Mouse (Mus musculus) ovary, adult 10 weeks (tissue): ENCODE data around the gene Anapc13. TPM values are rescaled to one million over a fixed set of nuclear protein-coding genes. Genes with fewer than 3 reads are reported as not detected.

Source experiments
- polyA plus RNA-seq: library from polyadenylated mRNA; stranded (reverse); fragments of 350-450 nt; fragmentation: Illumina TruSeq; extraction: RNeasy Lipid Tissue Mini Kit (QIAGEN cat#74804); gene quantifications from one replicate; pipeline ENCODE4 v1.2.3, GENCODE M21; 2014

The Anapc13 gene
- polyA plus RNA-seq = 4.1 TPM

DNA sequence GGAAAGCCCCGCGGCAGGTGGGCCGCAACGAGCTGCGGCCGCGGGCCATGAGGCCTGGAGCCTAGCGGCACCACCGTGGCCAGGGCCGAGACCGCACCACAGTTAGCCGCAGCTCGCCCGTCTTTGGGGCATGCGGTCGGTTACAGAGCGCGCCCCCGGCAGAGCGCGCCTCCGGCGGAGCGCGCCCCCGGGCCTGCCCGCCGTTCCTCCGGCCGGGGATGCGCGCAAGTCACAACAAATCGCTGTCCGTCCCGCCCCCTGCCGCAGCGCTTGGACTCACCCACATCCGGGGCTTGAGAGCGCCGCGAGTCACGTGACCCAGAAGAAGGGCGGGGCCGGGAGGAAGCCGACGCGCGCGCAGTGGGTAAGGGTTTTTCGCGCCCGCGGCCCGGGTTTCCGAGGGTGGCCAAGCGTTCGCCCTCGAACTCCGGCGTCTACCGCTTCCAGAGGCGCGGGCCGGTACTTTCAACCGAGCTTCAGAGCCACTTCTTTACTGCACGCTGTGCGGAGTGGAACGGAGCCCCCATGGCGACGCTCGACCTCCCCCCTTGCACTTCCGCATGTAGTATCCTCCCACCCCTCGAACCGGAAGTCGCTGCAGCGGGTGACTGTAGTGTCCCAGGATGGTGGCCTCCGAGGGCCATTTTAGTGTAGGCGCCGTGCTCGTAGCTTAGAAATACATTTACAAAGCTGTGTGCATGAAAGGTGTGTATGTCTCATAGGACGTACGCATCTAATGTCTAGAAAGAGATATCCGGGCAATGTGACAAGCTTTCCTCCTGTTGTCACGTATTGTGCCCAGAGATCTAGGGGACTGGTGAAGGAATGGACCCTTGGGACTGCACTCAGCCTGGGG, at the start of gene Anapc13, which contains the start of gene Cep63:
TSS of gene Anapc13 (plus strand) at position 314 of the 856 bp plus-strand sequence.
TSS of gene Cep63 (minus strand) at position 552 of the 856 bp plus-strand sequence.

Other genes starting within 250 kb of the Anapc13 start
- gene Ky, start 120.5 kb upstream of the Anapc13 start, polyA plus RNA-seq = not detected
- 40.9 TPM for gene Cep63, start 238 bp downstream of the Anapc13 start, polyA plus RNA-seq
- gene Amotl2, start 90.4 kb downstream of the Anapc13 start, polyA plus RNA-seq = 21.3 TPM
- 156 TPM for gene Ryk, start 208.6 kb downstream of the Anapc13 start, polyA plus RNA-seq